Mouse (Mus musculus) CH12.LX (cell line): ENCODE results near the gene Dnajb7. TPM values are rescaled to one million over a fixed set of nuclear protein-coding genes. Genes with fewer than 3 reads are reported as not detected.

ENCODE experiments used
- DNase-seq: peaks from one replicate; pipeline ENCODE4 v3.0.0-alpha.2; 2013; ENCODE audit errors: extremely low read depth
- H3K27ac ChIP-seq: 2 replicates; pipeline ENCODE4 v1.5.1; 2012; ENCODE audit warnings: low read depth, mild to moderate bottlenecking, control low read depth, moderate library complexity; ENCODE audit not compliant: insufficient read depth
- H3K27me3 ChIP-seq: replicated peaks from 2 replicates; pipeline ENCODE3; 2012; ENCODE audit warnings: inconsistent platforms
- H3K36me3 ChIP-seq, 2 experiments: replicated peaks in 1 of 2; 2 replicates each; pipeline versions ENCODE3 to v1.6.1; 2012; ENCODE audit warnings: inconsistent platforms in 1 of 2, low read length in 1 of 2, mild to moderate bottlenecking in 1 of 2, mixed read lengths in 1 of 2, moderate library complexity in 1 of 2; ENCODE audit not compliant: control insufficient read depth in 1 of 2, insufficient read depth in 1 of 2
- H3K4me1 ChIP-seq, 2 experiments: 2 replicates each; pipeline ENCODE4 v1.6.1; 2012; ENCODE audit warnings: inconsistent platforms in 1 of 2, moderate library complexity in 1 of 2; ENCODE audit not compliant: insufficient read depth in 2 of 2, control insufficient read depth in 1 of 2
- H3K4me2 ChIP-seq: 2 replicates; pipeline ENCODE4 v1.6.1; 2012; ENCODE audit warnings: low read depth, mild to moderate bottlenecking, control low read depth; ENCODE audit not compliant: poor library complexity, insufficient read depth, severe bottlenecking
- H3K4me3 ChIP-seq, 3 experiments: fragments of 150-350 bp in 1 of 3; sonication (generic) in 1 of 3; replicated peaks in 1 of 3; 2 replicates each; pipeline versions ENCODE3 to v1.5.1; 2011 to 2012; ENCODE audit warnings: low read depth in 2 of 3, low read length in 2 of 3, mild to moderate bottlenecking in 2 of 3, moderate library complexity in 2 of 3, control low read depth in 1 of 3, improper control_type of control experiment in 1 of 3, inconsistent platforms in 1 of 3, mixed read lengths in 1 of 3; ENCODE audit not compliant: poor library complexity in 1 of 3
- H3K79me2 ChIP-seq: replicated peaks from 2 replicates; pipeline ENCODE4 v1.6.1; 2012; ENCODE audit warnings: mild to moderate bottlenecking, moderate library complexity; ENCODE audit not compliant: control insufficient read depth, poor library complexity, insufficient read depth, severe bottlenecking; ENCODE audit errors: extremely low read depth
- H3K9ac ChIP-seq: 2 replicates; pipeline ENCODE4 v1.6.1; 2012; ENCODE audit warnings: low read depth, mild to moderate bottlenecking, control low read depth, moderate library complexity; ENCODE audit not compliant: insufficient read depth
- H3K9me3 ChIP-seq: replicated peaks from 2 replicates; pipeline ENCODE3; 2012; ENCODE audit warnings: low read length, inconsistent platforms, mixed read lengths
- CHD1 ChIP-seq: IDR thresholded peaks from 2 replicates; pipeline ENCODE4 v1.6.1; 2012; ENCODE audit warnings: low read depth, low read length, improper control_type of control experiment, inconsistent platforms
- CHD2 ChIP-seq: IDR thresholded peaks from 2 replicates; pipeline ENCODE4 v1.6.1; 2011; ENCODE audit warnings: low read length, improper control_type of control experiment
- CTCF ChIP-seq, 2 experiments: IDR thresholded peaks in 1 of 2; conservative IDR thresholded peaks in 1 of 2; 2 replicates each; pipeline ENCODE4 v1.5.1; 2011 to 2012; ENCODE audit warnings: low read depth in 2 of 2, low read length in 2 of 2, improper control_type of control experiment in 1 of 2, inconsistent platforms in 1 of 2, mild to moderate bottlenecking in 1 of 2, moderate library complexity in 1 of 2
- E2F4 ChIP-seq: IDR thresholded peaks from 2 replicates; pipeline ENCODE4 v1.6.1; 2011; ENCODE audit warnings: low read depth, low read length, improper control_type of control experiment; ENCODE audit not compliant: insufficient replicate concordance
- ETS1 ChIP-seq: conservative IDR thresholded peaks from 2 replicates; pipeline ENCODE4 v1.6.1; 2012; ENCODE audit warnings: low read depth, mild to moderate bottlenecking, inconsistent platforms, low read length, improper control_type of control experiment, moderate library complexity
- GABPA ChIP-seq: IDR thresholded peaks from 2 replicates; pipeline ENCODE4 v1.6.1; 2012; ENCODE audit warnings: low read depth, low read length, improper control_type of control experiment, inconsistent platforms; ENCODE audit not compliant: insufficient replicate concordance
- HCFC1 ChIP-seq: IDR thresholded peaks from 2 replicates; pipeline ENCODE4 v1.6.1; 2012; ENCODE audit warnings: low read depth, mild to moderate bottlenecking, inconsistent platforms, low read length, improper control_type of control experiment
- JUN ChIP-seq: IDR thresholded peaks from 2 replicates; pipeline ENCODE4 v1.6.1; 2011; ENCODE audit warnings: low read depth, mild to moderate bottlenecking, low read length, improper control_type of control experiment, moderate library complexity; ENCODE audit not compliant: insufficient read depth
- MEF2A ChIP-seq: IDR thresholded peaks from 2 replicates; pipeline ENCODE4 v1.6.1; 2014; ENCODE audit warnings: low read depth, mild to moderate bottlenecking, inconsistent platforms, low read length, improper control_type of control experiment, borderline replicate concordance
- MXI1 ChIP-seq: IDR thresholded peaks from 2 replicates; pipeline ENCODE4 v1.6.1; 2011; ENCODE audit warnings: mild to moderate bottlenecking, low read depth, low read length, improper control_type of control experiment
- MYC ChIP-seq: IDR thresholded peaks from 2 replicates; pipeline ENCODE4 v1.6.1; 2011; ENCODE audit warnings: low read depth, mild to moderate bottlenecking, improper control_type of control experiment, low read length
- NELFE ChIP-seq: IDR thresholded peaks from 2 replicates; pipeline ENCODE4 v1.6.1; 2011; ENCODE audit warnings: low read depth, low read length, improper control_type of control experiment
- POLR2A ChIP-seq: IDR thresholded peaks from 2 replicates; pipeline ENCODE4 v1.6.1; 2011; ENCODE audit warnings: low read depth, mild to moderate bottlenecking, improper control_type of control experiment, low read length
- RAD21 ChIP-seq: IDR thresholded peaks from 2 replicates; pipeline ENCODE4 v1.6.1; 2011; ENCODE audit warnings: low read depth, mild to moderate bottlenecking, low read length, improper control_type of control experiment, moderate library complexity
- RCOR1 ChIP-seq: conservative IDR thresholded peaks from 2 replicates; pipeline ENCODE4 v1.6.1; 2012; ENCODE audit warnings: low read depth, mild to moderate bottlenecking, inconsistent platforms, low read length, improper control_type of control experiment
- SIN3A ChIP-seq: IDR thresholded peaks from 2 replicates; pipeline ENCODE4 v1.6.1; 2012; ENCODE audit warnings: low read length, improper control_type of control experiment, inconsistent platforms
- TBP ChIP-seq: conservative IDR thresholded peaks from 2 replicates; pipeline ENCODE4 v1.6.1; 2011; ENCODE audit warnings: low read depth, low read length, improper control_type of control experiment
- TCF12 ChIP-seq: IDR thresholded peaks from 2 replicates; pipeline ENCODE4 v1.6.1; 2014; ENCODE audit warnings: low read depth, mild to moderate bottlenecking, inconsistent platforms, low read length, improper control_type of control experiment
- UBTF ChIP-seq: IDR thresholded peaks from 2 replicates; pipeline ENCODE4 v1.6.1; 2012; ENCODE audit warnings: low read depth, mild to moderate bottlenecking, inconsistent platforms, low read length, improper control_type of control experiment, moderate library complexity
- USF1 ChIP-seq: IDR thresholded peaks from 2 replicates; pipeline ENCODE4 v1.6.1; 2014; ENCODE audit warnings: low read depth, mild to moderate bottlenecking, inconsistent platforms, low read length, improper control_type of control experiment
- USF2 ChIP-seq: conservative IDR thresholded peaks from 2 replicates; pipeline ENCODE4 v1.6.1; 2011; ENCODE audit warnings: low read depth, low read length, improper control_type of control experiment
- dilution Hi-C: fragments of 300-500 bp; cut with MboI; formaldehyde crosslinking; loops from 2 replicates; pipeline ENCODE4 v1.14.3; 2020; ENCODE audit warnings: low sequenced_read_pairs; ENCODE audit not compliant: extremely low pct_unique_long_range_greater_than_20kb, extremely low pct_ligation_motif_present
- in situ Hi-C: fragments of 300-500 bp; cut with MboI; formaldehyde crosslinking; loops from 3 replicates; pipeline ENCODE4 v1.14.3; 2019; ENCODE audit warnings: low sequenced_read_pairs, low pct_ligation_motif_present, low pct_unique_long_range_greater_than_20kb, mixed read lengths
- polyA plus RNA-seq: library from polyadenylated mRNA; unstranded; fragments of >175 nt; gene quantifications from 2 replicates; pipeline ENCODE4 v1.2.1, GENCODE M21; 2012; ENCODE audit warnings: low read depth; ENCODE audit not compliant: insufficient read length
- total RNA-seq, 2 experiments: library from RNA; depleted of rRNA; stranded (reverse); fragments of 300-350 nt in 1 of 2; fragments of >200 nt in 1 of 2; gene quantifications; 2 replicates each; pipeline ENCODE4 v1.2.3; 2012 to 2014

The Dnajb7 gene
- total and polyA plus RNA-seq, 3 experiments: not detected

DNA sequence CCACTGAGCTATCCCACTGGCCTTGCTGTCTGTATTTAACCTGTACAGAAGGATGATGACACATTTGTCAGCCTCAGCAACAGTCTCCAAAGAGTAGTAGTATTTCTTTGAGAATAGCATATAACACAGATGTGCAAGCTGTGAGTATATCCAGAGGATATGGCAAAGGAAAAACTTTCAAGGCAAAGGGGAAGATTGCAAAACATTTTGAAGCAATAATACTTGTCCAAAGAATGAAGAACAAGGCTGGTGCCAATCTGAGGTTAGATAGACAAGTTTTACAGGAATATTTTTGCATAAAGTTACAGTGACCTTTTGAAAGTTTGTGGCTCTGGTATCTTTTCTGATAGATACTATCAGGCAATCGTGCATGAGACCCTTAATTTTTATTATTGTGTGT is 23.1 kb upstream of the Dnajb7 start:
- no peaks in the 10 kb centered on the region for H3K27me3 ChIP-seq
- no peaks in the 10 kb centered on the region for H3K79me2 ChIP-seq
- peaks cover 29 to 65% of the 10 kb centered on the region in 2 experiments for H3K36me3 ChIP-seq
- no peak for DNase-seq
- H3K9ac ChIP-seq: no peak overlapping the region
- in situ Hi-C loops (no loop called here), dilution Hi-C loops (no loop called here)
- H3K9me3 ChIP-seq: no peaks in the 10 kb centered on the region
- H3K4me1 ChIP-seq: no peaks in the 10 kb centered on the region
- H3K4me2 ChIP-seq: no peak overlapping the region
- no peak overlapping the region for H3K27ac ChIP-seq
- H3K4me3 ChIP-seq: no peak overlapping the region
- TF ChIP-seq CTCF (conservative IDR thresholded peaks at IDR 0.05 in 1 of 2, IDR thresholded peaks at IDR 0.05 in 1 of 2; ENCODE audit: low read depth in 2 of 2, low read length in 2 of 2): no peak
- TF ChIP-seq ETS1: no peak
- TF ChIP-seq TBP: no peak
- no peak for TF ChIP-seq USF1
- TF ChIP-seq UBTF: no peak
- no peak for TF ChIP-seq E2F4
- TF ChIP-seq MXI1: no peak
- no peak for TF ChIP-seq JUN
- no peak for TF ChIP-seq HCFC1
- TF ChIP-seq MEF2A: no peak
- no peak for TF ChIP-seq TCF12
- TF ChIP-seq GABPA: no peak
- no peak for TF ChIP-seq CHD2
- TF ChIP-seq SIN3A: no peak
- TF ChIP-seq POLR2A: no peak
- TF ChIP-seq CHD1: no peak
- TF ChIP-seq NELFE: no peak
- TF ChIP-seq MYC: no peak
- no peak for TF ChIP-seq RCOR1
- no peak for TF ChIP-seq USF2
- TF ChIP-seq, all 38 proteins: peak for 0

DNA sequence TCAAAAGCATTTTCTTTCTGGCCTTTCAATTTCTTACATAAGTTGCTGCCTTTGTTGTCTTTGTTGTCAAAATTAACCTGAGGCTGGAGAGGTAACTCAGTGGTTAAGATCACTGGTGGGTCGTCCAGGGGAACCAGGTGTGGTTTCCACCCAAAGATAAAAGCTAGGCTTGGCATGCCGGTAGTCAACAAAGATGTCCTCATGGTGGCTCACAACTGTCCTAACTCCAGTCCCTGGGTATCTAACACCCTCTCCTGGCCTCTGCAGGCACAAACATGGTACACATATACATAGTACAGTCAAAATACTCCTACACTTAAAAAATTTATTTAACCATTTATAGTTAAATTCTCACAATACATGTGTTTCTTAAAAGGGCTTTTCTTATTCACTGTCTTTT is 19.8 kb upstream of the Dnajb7 start:
- Histone ChIP-seq H3K27me3 (no peaks in the 10 kb centered on the region), H3K4me1 (no peaks in the 10 kb centered on the region), H3K79me2 (no peaks in the 10 kb centered on the region), H3K4me3 (no peak overlapping the region), H3K9me3 (no peaks in the 10 kb centered on the region), H3K9ac (no peak overlapping the region), H3K36me3 (peaks cover 29 to 61% of the 10 kb centered on the region in 2 experiments), H3K4me2 (no peak overlapping the region), H3K27ac (no peak overlapping the region)
- dilution Hi-C loops (no loop called here), in situ Hi-C loops (no loop called here)
- DNase-seq: no peak
- TF ChIP-seq SIN3A (no peak), RAD21 (peak; percentile 15), CTCF (conservative IDR thresholded peaks at IDR 0.05 in 1 of 2, IDR thresholded peaks at IDR 0.05 in 1 of 2; ENCODE audit: low read depth in 2 of 2, low read length in 2 of 2) (peak in 1 of 2 experiments; percentile 34; a peak in 2 of 4 replicates)
